Mouse (Mus musculus) megakaryocyte, embryonic 14.5 days (primary cell): Measurements from ENCODE around the gene Vasn.

Experiments
- FLI1 ChIP-seq: IDR thresholded peaks from 2 replicates; pipeline ENCODE4 v1.6.1; 2012; ENCODE audit warnings: low read length, inconsistent platforms, mixed read lengths
- GATA1 ChIP-seq: IDR thresholded peaks from 3 replicates; pipeline ENCODE4 v1.6.1; 2012; ENCODE audit warnings: mixed read lengths, low read length, inconsistent platforms, borderline replicate concordance

GRCm38 (mm10) chr16:4649692-4650091, 10.0 kb downstream of the Vasn start:
- no peak for TF ChIP-seq GATA1
- TF ChIP-seq FLI1, result no peak
